Mouse (Mus musculus) testis, postnatal 14 days (tissue): Measurements from ENCODE around the gene S100a1.

Experiments used
- DNase-seq: peaks from one replicate; pipeline ENCODE4 v3.0.0; 2021; ENCODE audit warnings: low spot score

The S100a1 gene

GRCm38 (mm10) chr3:90513796-90514590 is at the start of gene S100a1, which contains the start of gene S100a13:
Gene S100a1 (minus strand): TSS chr3:90514392.
Gene S100a13 (plus strand): TSS chr3:90514435.
- peak; percentile 62 for DNase-seq

GRCm38 (mm10) chr3:90560008-90560628 is 45.9 kb upstream of the S100a1 start, which contains the start of gene S100a3:
Gene S100a3 (plus strand): TSS chr3:90560578.
- no peak for DNase-seq

DNA sequence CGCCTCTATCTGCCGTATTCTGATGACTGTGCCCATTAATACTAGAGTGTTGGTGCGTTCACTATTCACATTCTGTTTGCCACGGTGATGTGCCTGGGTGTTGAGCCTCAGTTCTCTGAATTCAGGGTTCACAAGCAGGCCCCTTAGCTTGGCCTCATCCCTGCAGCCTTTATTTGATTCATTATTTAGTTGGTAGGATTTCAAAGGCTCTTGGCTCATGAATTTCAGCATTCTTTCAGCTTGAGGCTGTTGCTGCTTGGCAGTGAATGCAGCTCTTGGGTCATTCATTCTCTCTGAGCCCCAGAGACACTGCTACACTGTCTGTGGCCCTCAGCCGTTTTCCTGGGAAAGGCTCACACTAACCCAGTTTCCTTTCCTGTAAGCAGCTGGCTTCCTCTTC is 41.8 kb upstream of the S100a1 start:
- DNase-seq, result no peak

GRCm38 (mm10) chr3:90552231-90552630 is 38.0 kb upstream of the S100a1 start:
- DNase-seq, result no peak

DNA sequence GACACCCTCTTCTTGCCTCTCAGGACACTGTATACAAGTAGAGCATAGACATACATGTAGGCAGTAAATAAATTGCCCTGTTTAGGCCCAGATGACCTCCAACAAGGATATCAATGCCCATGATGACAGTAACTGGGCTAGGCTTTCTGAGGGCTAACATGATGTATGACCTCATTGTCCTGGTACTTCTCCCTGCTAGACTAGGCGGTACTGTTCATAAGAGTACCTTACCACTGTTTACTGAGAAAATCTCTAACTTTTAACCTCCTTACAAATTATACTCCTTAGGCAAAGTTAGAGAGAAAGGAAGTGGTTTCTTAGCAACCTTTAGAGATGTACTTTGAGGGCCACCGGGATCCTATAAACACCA is 36.2 kb upstream of the S100a1 start:
- DNase-seq, result no peak

GRCm38 (mm10) chr3:90549676-90550420 is 35.7 kb upstream of the S100a1 start:
- no peak for DNase-seq

- no peak for DNase-seq
Observed at GRCm38 (mm10) chr3:90540904-90541303, 26.7 kb upstream of the S100a1 start.

GRCm38 (mm10) chr3:90537905-90538296 is 23.7 kb upstream of the S100a1 start:
- no peak for DNase-seq

DNA sequence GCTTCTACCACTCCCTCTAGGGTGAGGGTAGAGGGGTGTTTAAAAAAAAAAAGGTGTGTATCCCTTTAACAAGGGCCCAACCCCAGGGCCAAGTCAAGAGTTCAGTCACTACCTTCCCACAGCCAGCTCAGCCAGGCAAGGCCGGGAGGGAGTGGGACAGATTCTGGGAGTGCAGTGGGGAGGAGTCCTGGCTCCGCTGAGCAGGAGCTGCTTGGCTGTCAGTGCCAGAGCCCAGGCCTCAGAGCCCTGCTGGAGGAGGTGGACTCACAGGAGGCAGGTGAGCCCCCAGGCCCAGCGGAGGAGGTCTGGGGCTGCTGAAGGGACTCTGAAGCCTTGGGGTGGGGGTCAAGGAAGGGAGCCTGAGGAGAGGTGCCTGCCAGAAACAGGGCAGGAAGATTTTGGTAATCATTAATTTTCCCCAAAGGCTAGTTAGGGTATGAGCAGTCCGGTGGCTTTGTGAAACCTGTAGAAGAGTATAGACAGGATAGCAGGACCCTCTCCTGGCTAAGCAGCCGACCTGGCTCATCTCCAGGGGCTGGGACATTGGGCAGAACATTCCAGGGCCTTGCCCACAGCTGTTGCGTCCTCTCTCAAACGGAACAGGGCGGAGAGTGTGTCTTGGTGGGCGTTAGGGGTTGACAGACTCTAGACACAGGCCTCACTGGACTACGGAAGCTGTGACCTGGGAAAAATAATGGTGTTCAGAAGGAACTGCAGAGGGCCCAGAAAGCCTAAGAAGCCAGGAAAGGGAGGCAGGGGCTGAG is 23.1 kb upstream of the S100a1 start, which contains the start of gene S100a16:
Gene S100a16, plus strand, starts transcription at position 114 of the 764 bp plus-strand sequence.
- peak; percentile 65 for DNase-seq

GRCm38 (mm10) chr3:90535446-90535845 is 21.3 kb upstream of the S100a1 start:
- no peak for DNase-seq

DNA sequence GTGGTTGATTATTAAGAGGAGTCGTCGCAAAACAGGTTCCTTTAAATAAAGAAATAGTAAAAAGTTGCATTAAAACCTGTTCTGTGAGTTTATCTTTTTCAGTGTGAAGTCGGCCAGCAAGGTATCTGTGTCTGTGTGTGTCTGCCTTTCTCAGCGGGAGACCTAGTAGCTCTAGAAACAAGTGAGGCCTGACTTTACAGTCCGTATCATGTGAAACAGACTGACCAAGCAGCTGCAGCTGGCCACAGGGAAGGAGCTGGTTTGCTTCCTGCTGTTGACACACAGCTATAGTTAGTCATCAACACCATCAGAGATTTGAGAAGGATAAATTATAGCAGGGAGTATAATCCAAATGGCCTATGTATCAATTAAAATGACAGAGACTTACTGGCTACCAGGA is 17.5 kb upstream of the S100a1 start:
- no peak for DNase-seq

DNA sequence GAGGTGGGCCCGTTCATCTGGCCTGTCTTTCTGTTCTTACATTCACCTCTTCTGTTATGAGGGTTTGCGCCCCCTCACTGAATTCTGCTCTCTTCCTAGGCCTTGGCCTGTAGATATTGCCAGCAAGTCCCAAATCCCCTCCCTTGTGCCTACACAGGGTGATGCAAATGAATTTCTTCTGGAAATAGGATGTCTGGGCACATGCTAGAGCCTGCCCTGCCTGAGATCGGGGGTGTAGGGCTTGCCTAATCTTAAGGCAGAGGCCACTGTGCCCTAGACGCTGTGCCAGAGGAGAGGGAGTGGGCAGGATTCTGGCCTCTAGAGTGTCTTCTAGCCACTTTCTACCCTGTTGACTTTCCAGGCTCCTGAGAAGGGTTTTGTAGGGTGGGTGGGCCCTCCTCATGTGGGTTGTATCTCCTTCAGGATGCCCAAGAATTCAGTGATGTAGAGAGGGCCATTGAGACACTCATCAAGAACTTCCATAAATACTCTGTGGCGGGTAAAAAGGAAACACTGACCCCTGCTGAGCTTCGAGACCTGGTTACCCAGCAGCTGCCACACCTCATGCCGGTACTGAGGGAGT is 13.2 kb upstream of the S100a1 start:
- DNase-seq, result no peak

DNA sequence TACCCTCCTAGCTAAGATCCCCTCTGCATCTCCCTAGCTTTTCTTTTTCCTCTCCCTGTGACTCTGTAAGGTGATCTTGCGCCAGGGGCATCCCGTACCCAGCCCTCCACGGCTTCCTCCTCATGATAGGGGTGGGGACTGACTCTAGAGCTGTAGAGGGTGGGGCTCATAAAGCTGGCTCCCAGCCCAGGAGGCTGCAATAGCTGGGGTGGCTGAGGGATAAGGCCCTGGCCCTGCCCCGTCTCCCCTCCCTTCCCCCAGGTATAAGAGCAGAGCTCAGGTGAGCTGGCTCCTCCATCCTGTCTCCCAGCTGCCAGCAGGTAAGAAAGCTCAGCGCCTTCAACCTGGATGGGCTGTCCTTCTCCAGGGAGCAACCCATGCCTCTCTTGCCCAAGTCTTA is 12.4 kb upstream of the S100a1 start, which contains the start of gene S100a14:
Gene S100a14, plus strand, starts transcription at position 277 of the 400 bp plus-strand sequence.
- DNase-seq, result no peak

DNA sequence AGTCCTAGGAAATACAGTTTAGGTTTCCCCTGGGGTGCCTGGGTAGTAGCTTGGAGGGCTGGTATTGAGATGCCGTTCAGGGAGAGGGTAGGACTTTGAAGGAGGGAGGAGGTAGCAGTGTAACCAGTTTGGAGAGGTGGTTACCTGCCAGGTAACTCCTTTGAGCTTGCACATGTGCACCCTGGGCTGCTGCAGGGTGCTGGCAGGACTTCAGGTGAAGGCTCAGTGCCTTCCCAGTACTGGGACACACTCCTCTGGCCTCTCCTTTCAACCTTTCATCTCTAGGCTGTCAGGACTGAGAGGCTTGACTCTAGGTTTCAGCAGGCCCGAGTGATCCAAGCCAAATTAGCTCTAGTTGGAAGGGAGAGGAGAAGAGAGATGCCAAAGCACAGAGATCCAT is 11.9 kb upstream of the S100a1 start:
- DNase-seq, result no peak

DNA sequence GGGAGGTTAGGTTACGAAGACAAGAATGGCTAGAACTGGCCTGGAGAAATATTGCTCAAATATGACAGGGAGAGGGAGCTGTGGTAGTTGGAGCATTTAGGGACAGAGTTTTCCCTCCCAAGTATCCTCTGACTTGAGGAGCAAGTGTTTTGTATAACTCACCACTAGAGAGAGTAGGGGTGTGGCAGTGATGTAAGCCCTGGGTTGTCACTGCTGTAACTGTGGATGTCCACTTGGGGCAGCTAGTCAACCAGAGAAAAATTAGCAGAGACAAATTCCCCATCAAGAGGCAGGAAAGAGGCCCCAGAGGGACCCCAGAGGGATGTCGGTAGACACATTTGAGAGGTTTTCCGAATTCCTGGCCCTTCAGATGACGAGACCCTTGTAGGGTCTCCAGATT is 11.2 kb upstream of the S100a1 start:
- DNase-seq, result no peak

GRCm38 (mm10) chr3:90517711-90518110 is 3.5 kb upstream of the S100a1 start:
- DNase-seq, result no peak

DNA sequence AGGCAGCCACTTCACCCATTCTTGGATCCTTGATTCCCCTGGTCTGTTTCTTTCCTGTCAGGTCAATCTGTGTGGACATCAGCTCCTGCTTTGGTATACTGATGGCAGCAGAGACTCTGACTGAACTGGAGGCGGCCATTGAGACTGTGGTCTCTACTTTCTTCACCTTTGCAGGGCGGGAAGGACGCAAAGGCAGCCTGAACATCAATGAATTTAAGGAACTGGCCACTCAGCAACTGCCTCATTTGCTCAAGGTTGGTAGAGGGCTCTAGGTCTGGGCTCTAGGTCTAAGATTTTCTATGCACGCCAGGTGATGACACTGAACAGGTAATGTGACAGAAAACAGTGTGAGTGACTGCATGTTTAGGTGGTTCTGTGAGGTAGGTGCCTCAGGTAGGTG is 1.6 kb upstream of the S100a1 start:
- no peak for DNase-seq

DNA sequence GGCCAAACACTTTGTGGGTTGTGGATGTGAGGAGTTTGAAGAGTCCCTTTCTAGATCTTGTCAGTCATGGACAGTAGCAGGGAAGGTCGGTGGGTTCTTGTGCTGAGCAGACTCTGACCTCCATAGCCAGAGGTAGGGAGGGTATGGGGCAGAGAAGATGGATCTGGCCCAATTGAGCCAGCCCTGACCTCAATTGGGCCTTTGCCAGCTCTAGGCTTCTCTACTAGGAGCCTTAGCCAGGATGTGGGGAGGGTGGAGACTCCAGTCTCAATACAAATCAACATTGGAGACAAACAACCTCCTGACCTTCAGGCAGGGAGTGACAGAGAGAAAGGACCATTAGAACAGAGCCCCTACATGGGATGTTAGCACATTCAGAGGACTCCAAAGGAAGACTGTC is 1.1 kb upstream of the S100a1 start:
- no peak for DNase-seq

- no peak for DNase-seq
Observed at GRCm38 (mm10) chr3:90514691-90515090, 499 bp upstream of the S100a1 start.

- no peak for DNase-seq
Observed at GRCm38 (mm10) chr3:90512948-90513642, 1.1 kb downstream of the S100a1 start.

GRCm38 (mm10) chr3:90512276-90512675 is 1.9 kb downstream of the S100a1 start:
- DNase-seq, result no peak
